Mouse (Mus musculus): ENCODE data around the gene Ccn2.

Gene Ccn2

GRCm38 (mm10) chr10:24641416-24642140 is 46.3 kb downstream of the Ccn2 start:
- no peak for DNase-seq (ENCODE audit: low spot score)

GRCm38 (mm10) chr10:24642796-24643580 is 47.7 kb downstream of the Ccn2 start:
- DNase-seq (ENCODE audit: low spot score): no peak

GRCm38 (mm10) chr10:24645169-24645568 is 49.9 kb downstream of the Ccn2 start:
- no peak for DNase-seq (ENCODE audit: low spot score)

Measured in lung, postnatal 25 days (tissue).